Mouse (Mus musculus): ENCODE measurements around the gene Herc1. TPM values are rescaled to one million over a fixed set of nuclear protein-coding genes. Genes with fewer than 3 reads are reported as not detected.

Gene Herc1
- polyA plus RNA-seq, 1 experiment from 2014 or later: 11.8 TPM

- Histone ChIP-seq H3K36me3 (ENCODE audit: insufficient read depth, low read length) (peaks cover 21% of the 10 kb centered on the region; the same call in 1 of the 2 replicates), H3K27me3 (replicated peaks; ENCODE audit: insufficient read depth, low read length) (no peaks in the 10 kb centered on the region), H3K4me2 (replicated peaks; ENCODE audit: low read depth, low read length) (no peak overlapping the region), H3K4me1 (ENCODE audit: insufficient read depth, low read depth, low read length) (no peaks in the 10 kb centered on the region), H3K9me3 (ENCODE audit: low read length) (no peaks in the 10 kb centered on the region), H3K4me3 (ENCODE audit: low read depth, low read length) (no peak overlapping the region), H3K27ac (ENCODE audit: low read length) (0 out of 2 replicates have a peak overlapping the region, but pooled peaks have one; percentile 4), H3K9ac (replicated peaks; ENCODE audit: low read depth) (no peak overlapping the region)
- DNase-seq (ENCODE audit: low spot score): peak; percentile 37
- TF ChIP-seq CTCF (IDR thresholded peaks at IDR 0.05) (no peak), EP300 (IDR thresholded peaks at IDR 0.05) (no peak)
- ATAC-seq: peak; percentile 18
- WGBS: 39% methylated on average over 5 of the region's 5 CpGs
Measured at GRCm38 (mm10) chr9:66518901-66519300, 168.7 kb downstream of the Herc1 start.

GRCm38 (mm10) chr9:66520299-66520698 is 170.0 kb downstream of the Herc1 start:
- H3K27me3 ChIP-seq (replicated peaks; ENCODE audit: insufficient read depth, low read length): no peaks in the 10 kb centered on the region
- no peak overlapping the region for H3K9ac ChIP-seq (replicated peaks; ENCODE audit: low read depth)
- no peak for ATAC-seq
- TF ChIP-seq EP300 (IDR thresholded peaks at IDR 0.05) (no peak), CTCF (IDR thresholded peaks at IDR 0.05) (no peak)
- 92% methylated on average over 4 of the region's 4 CpGs for WGBS
- no peaks in the 10 kb centered on the region for H3K9me3 ChIP-seq (ENCODE audit: low read length)
- H3K27ac ChIP-seq (ENCODE audit: low read length): no peak overlapping the region
- H3K36me3 ChIP-seq (ENCODE audit: insufficient read depth, low read length): peaks cover 27% of the 10 kb centered on the region; the same call in 1 of the 2 replicates
- no peak for DNase-seq (ENCODE audit: low spot score)
- H3K4me3 ChIP-seq (ENCODE audit: low read depth, low read length): no peak overlapping the region
- no peak overlapping the region for H3K4me2 ChIP-seq (replicated peaks; ENCODE audit: low read depth, low read length)
- no peaks in the 10 kb centered on the region for H3K4me1 ChIP-seq (ENCODE audit: insufficient read depth, low read depth, low read length)

GRCm38 (mm10) chr9:66521595-66521994 is 171.3 kb downstream of the Herc1 start:
- ATAC-seq (no peak), DNase-seq (ENCODE audit: low spot score) (no peak)
- H3K4me2 ChIP-seq (replicated peaks; ENCODE audit: low read depth, low read length): no peak overlapping the region
- TF ChIP-seq CTCF (IDR thresholded peaks at IDR 0.05): no peak
- H3K9me3 ChIP-seq (ENCODE audit: low read length): no peaks in the 10 kb centered on the region
- peaks cover 38% of the 10 kb centered on the region; the same call in 1 of the 2 replicates for H3K36me3 ChIP-seq (ENCODE audit: insufficient read depth, low read length)
- no peak overlapping the region for H3K27ac ChIP-seq (ENCODE audit: low read length)
- H3K9ac ChIP-seq (replicated peaks; ENCODE audit: low read depth): no peak overlapping the region
- 99% methylated on average over 3 of the region's 3 CpGs for WGBS
- no peaks in the 10 kb centered on the region for H3K27me3 ChIP-seq (replicated peaks; ENCODE audit: insufficient read depth, low read length)
- no peak overlapping the region for H3K4me3 ChIP-seq (ENCODE audit: low read depth, low read length)
- H3K4me1 ChIP-seq (ENCODE audit: insufficient read depth, low read depth, low read length): no peaks in the 10 kb centered on the region

DNA sequence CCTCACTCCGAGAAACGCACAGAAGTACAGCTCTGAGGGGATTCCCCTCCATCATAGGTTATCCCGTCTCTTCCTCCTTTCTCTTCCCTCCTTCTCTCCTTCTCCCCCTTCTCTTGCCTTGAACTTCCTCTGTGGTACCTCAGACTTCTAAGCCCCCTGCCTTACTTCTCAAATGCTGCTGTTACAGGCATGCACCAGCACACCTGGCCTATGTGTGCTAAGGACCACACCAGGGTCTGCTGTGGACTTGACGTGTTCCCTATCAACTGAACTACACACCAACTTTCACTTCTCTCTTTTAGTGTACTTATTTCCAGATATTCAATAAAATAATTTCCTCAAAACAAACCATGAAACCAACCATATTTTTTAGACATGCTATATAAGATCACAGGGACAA is 192.5 kb downstream of the Herc1 start:
- Histone ChIP-seq H3K27me3 (replicated peaks; ENCODE audit: insufficient read depth, low read length) (no peaks in the 10 kb centered on the region), H3K4me2 (replicated peaks; ENCODE audit: low read depth, low read length) (no peak overlapping the region), H3K4me1 (ENCODE audit: insufficient read depth, low read depth, low read length) (no peaks in the 10 kb centered on the region), H3K36me3 (ENCODE audit: insufficient read depth, low read length) (peaks cover 6% of the 10 kb centered on the region), H3K27ac (ENCODE audit: low read length) (no peak overlapping the region), H3K4me3 (ENCODE audit: low read depth, low read length) (no peak overlapping the region), H3K9me3 (ENCODE audit: low read length) (no peaks in the 10 kb centered on the region), H3K9ac (replicated peaks; ENCODE audit: low read depth) (no peak overlapping the region)
- ATAC-seq: no peak
- WGBS: 90% methylated on average over 4 of the region's 4 CpGs
- no peak for DNase-seq (ENCODE audit: low spot score)
- no peak for TF ChIP-seq CTCF (IDR thresholded peaks at IDR 0.05)
- no peak for TF ChIP-seq EP300 (IDR thresholded peaks at IDR 0.05)

Other genes starting within 250 kb of the Herc1 start
- gene Snx1, start 223.9 kb upstream of the Herc1 start, polyA plus RNA-seq (2015; fragmentation: Nextera tagmentation; extraction: Ambion mirVana): 108 and 112 TPM in 2 replicates
- gene Ciao2a, start 223.8 kb upstream of the Herc1 start, polyA plus RNA-seq (2015; fragmentation: Nextera tagmentation; extraction: Ambion mirVana): 110 and 111 TPM in 2 replicates
- gene Dapk2, start 192.2 kb upstream of the Herc1 start, polyA plus RNA-seq (2015; fragmentation: Nextera tagmentation; extraction: Ambion mirVana): 60.9 and 66.6 TPM in 2 replicates
- gene Fbxl22, start 164.1 kb downstream of the Herc1 start, polyA plus RNA-seq (2015; fragmentation: Nextera tagmentation; extraction: Ambion mirVana): 3.4 and 3.6 TPM in 2 replicates
- 45.9 and 51.8 TPM in 2 replicates for gene Usp3, start 242.7 kb downstream of the Herc1 start, polyA plus RNA-seq (2015; fragmentation: Nextera tagmentation; extraction: Ambion mirVana)

Measured in lung, postnatal 0 days (tissue).